31 mouse cellular contexts compared by ENCODE assay signal in genomic region chr9:70422661-70423060, GRCm38 (mm10).
"Had no signal": no experiment of that assay in that cellular context is flagged by ENCODE, and none has a peak within 500 bp of the region (broad histone marks: within the 10 kb centered on the region; RNA-seq: fewer than 3 reads in every experiment).

No protein-coding gene starts in this region.

- ATAC-seq: liver, embryonic 12.5 days; liver, postnatal 0 days; lung, postnatal 0 days; midbrain, embryonic 13.5 days; midbrain, embryonic 16.5 days had no signal

- H3K27ac ChIP-seq: limb, embryonic 12.5 days; limb, embryonic 13.5 days; limb, embryonic 15.5 days; lung, embryonic 15.5 days; macrophage; midbrain, embryonic 12.5 days; midbrain, embryonic 13.5 days; midbrain, embryonic 15.5 days; neural tube, embryonic 12.5 days had no signal

- H3K9ac ChIP-seq: limb, embryonic 12.5 days; limb, embryonic 13.5 days; limb, embryonic 15.5 days; liver, embryonic 14.5 days; lung, embryonic 14.5 days; lung, embryonic 15.5 days; midbrain, embryonic 12.5 days; midbrain, embryonic 13.5 days; midbrain, embryonic 15.5 days; neural tube, embryonic 12.5 days had no signal

- H3K9me3 ChIP-seq: limb, embryonic 10.5 days; limb, embryonic 12.5 days; limb, embryonic 13.5 days; limb, embryonic 15.5 days; liver, embryonic 12.5 days; liver, embryonic 13.5 days; liver, embryonic 15.5 days; lung, embryonic 15.5 days; megakaryocyte, embryonic 14.5 days; midbrain, embryonic 10.5 days; midbrain, embryonic 12.5 days; midbrain, embryonic 13.5 days; midbrain, embryonic 15.5 days; neural tube, embryonic 12.5 days had no signal

- H3K4me3 ChIP-seq: limb, embryonic 10.5 days; limb, embryonic 15.5 days; midbrain, embryonic 10.5 days; midbrain, embryonic 12.5 days; midbrain, embryonic 13.5 days; myocyte; neural tube, embryonic 12.5 days had no signal

- H3K27me3 ChIP-seq: limb, embryonic 12.5 days; limb, embryonic 13.5 days; limb, embryonic 15.5 days; liver, embryonic 12.5 days; liver, embryonic 13.5 days; liver, embryonic 15.5 days; lung, embryonic 15.5 days; megakaryocyte, embryonic 14.5 days; midbrain, embryonic 12.5 days; midbrain, embryonic 13.5 days; midbrain, embryonic 15.5 days; neural tube, embryonic 12.5 days had no signal

- DNase-seq: left cerebral cortex, postnatal 4 days; liver; liver, embryonic 13.5 days; liver, postnatal 0 days; lung, adult 18-20 months; lung, adult 2 months; lung, embryonic 14.5 days; lung, postnatal 10 days; lung, postnatal 14 days; lung, postnatal 36 days; lung, postnatal 4 days; midbrain, embryonic 14.5 days had no signal

- H3K4me2 ChIP-seq: midbrain, embryonic 11.5 days; neural tube, embryonic 12.5 days had no signal
